Mouse (Mus musculus): ENCODE measurements at regions not wholly inside any gene's neighbourhood (a gene's known extent, or its start where the extent isn't known, plus 50 kb on each side); places are given as distances from the start of the nearest gene placed in this dataset.
A peak's percentile ranks its signal among the peaks of the same experiment; 100 is the strongest.

GRCm38 (mm10) chr13:101824962-101825361 lies 56.9 kb upstream of the Pik3r1 start:
- no peak for DNase-seq

GRCm38 (mm10) chr13:101831872-101832629 lies 64.0 kb upstream of the Pik3r1 start:
- DNase-seq, result no peak

GRCm38 (mm10) chr13:101834546-101834945 lies 66.5 kb upstream of the Pik3r1 start:
- DNase-seq, result no peak

- no peak for DNase-seq
Measured at GRCm38 (mm10) chr13:101836992-101837391, 69.0 kb upstream of the Pik3r1 start.

- DNase-seq, result no peak
Measured at GRCm38 (mm10) chr13:101844461-101845440, 76.7 kb upstream of the Pik3r1 start.

- no peak for DNase-seq
Measured at GRCm38 (mm10) chr13:101846016-101846415, 78.0 kb upstream of the Pik3r1 start.

GRCm38 (mm10) chr13:101847879-101848600 lies 80.0 kb upstream of the Pik3r1 start:
- peak; percentile 57 to 69 for DNase-seq

GRCm38 (mm10) chr13:101848601-101849147 lies 80.7 kb upstream of the Pik3r1 start:
- no peak for DNase-seq

- no peak for DNase-seq
Measured at GRCm38 (mm10) chr13:101849416-101849815, 81.4 kb upstream of the Pik3r1 start.

GRCm38 (mm10) chr13:101851329-101851728 lies 83.3 kb upstream of the Pik3r1 start:
- no peak for DNase-seq

GRCm38 (mm10) chr13:101852960-101853359 lies 84.9 kb upstream of the Pik3r1 start:
- no peak for DNase-seq

- peak; percentile 79 to 85 for DNase-seq
Measured at GRCm38 (mm10) chr13:101855141-101855540, 87.1 kb upstream of the Pik3r1 start.

GRCm38 (mm10) chr13:101860704-101861103 lies 92.7 kb upstream of the Pik3r1 start:
- no peak for DNase-seq

GRCm38 (mm10) chr13:101862011-101862410 lies 94.0 kb upstream of the Pik3r1 start:
- DNase-seq, result no peak

GRCm38 (mm10) chr13:101863015-101863414 lies 95.0 kb upstream of the Pik3r1 start:
- no peak for DNase-seq

- DNase-seq, result no peak
Measured at GRCm38 (mm10) chr13:101863602-101864001, 95.6 kb upstream of the Pik3r1 start.

- DNase-seq, result no peak
Measured at GRCm38 (mm10) chr13:101866843-101867242, 98.8 kb upstream of the Pik3r1 start.

GRCm38 (mm10) chr13:101874761-101875160 lies 106.7 kb upstream of the Pik3r1 start:
- no peak for DNase-seq

- DNase-seq, result no peak
Measured at GRCm38 (mm10) chr13:101876069-101876468, 108.1 kb upstream of the Pik3r1 start.

GRCm38 (mm10) chr13:101876601-101877000 lies 108.6 kb upstream of the Pik3r1 start:
- no peak for DNase-seq

GRCm38 (mm10) chr13:101878168-101878567 lies 110.2 kb upstream of the Pik3r1 start:
- no peak for DNase-seq

GRCm38 (mm10) chr13:101879561-101880081 lies 111.6 kb upstream of the Pik3r1 start:
- no peak for DNase-seq

Data from cerebellum, postnatal 14 days (tissue).